Mouse (Mus musculus) megakaryocyte, embryonic 14.5 days (primary cell): ENCODE results near the gene Nup210.

Experiments used
- FLI1 ChIP-seq: IDR thresholded peaks from 2 replicates; pipeline ENCODE4 v1.6.1; 2012; ENCODE audit warnings: low read length, inconsistent platforms, mixed read lengths
- GATA1 ChIP-seq: IDR thresholded peaks from 3 replicates; pipeline ENCODE4 v1.6.1; 2012; ENCODE audit warnings: mixed read lengths, low read length, inconsistent platforms, borderline replicate concordance

DNA sequence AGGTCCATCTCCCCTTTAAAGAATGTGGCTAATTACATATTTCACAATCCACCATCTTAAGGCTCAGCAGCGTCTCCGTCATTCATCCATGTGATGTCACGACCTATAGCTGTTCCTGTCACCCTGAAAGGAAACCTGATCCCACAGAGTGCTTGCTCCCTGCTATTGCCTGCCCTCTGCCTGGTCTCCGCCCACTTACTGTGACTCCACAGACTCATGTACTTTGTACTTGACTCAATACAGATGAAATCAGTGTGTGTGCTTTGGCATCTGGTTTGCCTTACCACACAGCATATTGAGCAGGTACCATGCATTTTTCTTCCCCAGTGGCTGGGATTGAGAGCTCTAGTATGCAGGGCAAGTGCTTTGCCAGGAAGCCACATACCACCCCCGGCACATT is 45.7 kb upstream of the Nup210 start:
- TF ChIP-seq GATA1: no peak
- TF ChIP-seq FLI1: no peak
